Mouse (Mus musculus) leukemia stem cell, adult 10-12 weeks (primary cell): Measurements from ENCODE around the gene Olfr401. TPM values are rescaled to one million over a fixed set of nuclear protein-coding genes. Genes with fewer than 3 reads are reported as not detected.

Source experiments
- polyA plus RNA-seq: library from polyadenylated mRNA; stranded (reverse); fragments of >175 nt; gene quantifications from 2 replicates; pipeline ENCODE4 v1.2.3, GENCODE M21; 2012; ENCODE audit warnings: low replicate concordance

The Olfr401 gene
- polyA plus RNA-seq = not detected in 2 replicates

DNA sequence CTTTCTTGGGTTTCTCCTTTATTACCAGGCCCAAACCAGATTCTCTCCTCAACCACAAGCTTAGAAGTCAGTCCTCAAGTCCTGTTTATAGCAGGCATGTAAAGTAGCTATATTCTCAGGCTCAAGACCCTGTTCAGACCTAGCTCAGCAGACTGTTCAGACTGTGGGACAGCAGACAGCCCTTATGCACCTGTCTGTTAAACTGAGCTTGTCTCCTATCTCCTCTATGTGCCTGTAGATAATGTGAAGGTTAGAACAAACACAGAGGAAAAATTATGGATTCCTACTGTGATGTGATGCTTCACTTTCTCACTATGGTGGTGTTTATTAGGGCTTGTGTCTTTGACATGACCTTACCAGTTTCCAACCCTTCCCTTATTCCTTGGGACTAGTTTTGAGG, at the start of gene Olfr401:
Olfr401 (plus strand) TSS at position 301 of the 400 bp plus-strand sequence.

DNA sequence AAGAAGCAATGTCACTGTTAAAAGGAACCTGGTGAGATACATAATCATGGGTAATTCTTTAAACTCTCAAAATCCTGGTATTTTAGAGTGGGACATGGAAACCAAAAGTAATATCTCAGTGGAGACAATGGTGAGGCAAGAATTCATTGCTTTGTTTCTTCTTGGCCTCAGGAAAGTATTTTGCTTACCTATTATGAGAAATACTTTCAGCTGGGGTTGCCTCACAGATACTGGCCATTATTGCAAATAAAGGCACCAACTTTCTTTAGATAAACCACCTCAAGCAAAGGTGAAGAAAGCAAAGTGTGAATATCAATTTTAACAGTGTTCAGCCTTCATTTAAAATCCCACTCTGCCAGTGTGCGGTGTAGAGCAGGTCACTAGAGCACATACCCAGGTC, 43.9 kb upstream of the Olfr401 start, which contains the start of gene Zfp616:
Zfp616 (plus strand) TSS at position 301 of the 400 bp plus-strand sequence.

GRCm38 (mm10) chr11:74153229-74153628, 39.7 kb downstream of the Olfr401 start, which contains the start of gene Olfr402:
Olfr402 (plus strand) TSS chr11:74153529.

Other genes starting within 250 kb of the Olfr401 start
- not detected in 2 replicates for gene Olfr394, start 222.9 kb upstream of the Olfr401 start, polyA plus RNA-seq
- gene Olfr395, start 204.4 kb upstream of the Olfr401 start, polyA plus RNA-seq = not detected in 2 replicates
- gene Olfr23, start 177.0 kb upstream of the Olfr401 start, polyA plus RNA-seq = not detected in 2 replicates
- not detected in 2 replicates for gene Olfr397, start 152.9 kb upstream of the Olfr401 start, polyA plus RNA-seq
- not detected in 2 replicates for gene Olfr398, start 123.3 kb upstream of the Olfr401 start, polyA plus RNA-seq
- gene Olfr139, start 57.2 kb upstream of the Olfr401 start, polyA plus RNA-seq = not detected in 2 replicates
- 0.18 TPM in 1 of 2 replicates, not detected in the other for gene Olfr399, start 57.1 kb upstream of the Olfr401 start, polyA plus RNA-seq
- gene Zfp616, start 43.8 kb upstream of the Olfr401 start, polyA plus RNA-seq = 0.06 TPM in 1 of 2 replicates, not detected in the other
- not detected in 2 replicates for gene Olfr402, start 39.8 kb downstream of the Olfr401 start, polyA plus RNA-seq
- gene Olfr403, start 72.5 kb downstream of the Olfr401 start, polyA plus RNA-seq = not detected in 2 replicates
- not detected in 2 replicates for gene Olfr43, start 97.7 kb downstream of the Olfr401 start, polyA plus RNA-seq
- gene Olfr406, start 146.1 kb downstream of the Olfr401 start, polyA plus RNA-seq = not detected in 2 replicates
- not detected in 2 replicates for gene Olfr59, start 170.0 kb downstream of the Olfr401 start, polyA plus RNA-seq
- gene Olfr410, start 224.3 kb downstream of the Olfr401 start, polyA plus RNA-seq = 0.05 TPM in 1 of 2 replicates, not detected in the other
- not detected in 2 replicates for gene Olfr411, start 238.9 kb downstream of the Olfr401 start, polyA plus RNA-seq
- gene Olfr412, start 248.4 kb downstream of the Olfr401 start, polyA plus RNA-seq = not detected in 2 replicates